Mouse (Mus musculus): Measurements from ENCODE around the gene Sh2d7. TPM values are rescaled to one million over a fixed set of nuclear protein-coding genes. Genes with fewer than 3 reads are reported as not detected.

Sh2d7 gene
- polyA plus RNA-seq (2012; rRNA removed), result not detected in 2 replicates

DNA sequence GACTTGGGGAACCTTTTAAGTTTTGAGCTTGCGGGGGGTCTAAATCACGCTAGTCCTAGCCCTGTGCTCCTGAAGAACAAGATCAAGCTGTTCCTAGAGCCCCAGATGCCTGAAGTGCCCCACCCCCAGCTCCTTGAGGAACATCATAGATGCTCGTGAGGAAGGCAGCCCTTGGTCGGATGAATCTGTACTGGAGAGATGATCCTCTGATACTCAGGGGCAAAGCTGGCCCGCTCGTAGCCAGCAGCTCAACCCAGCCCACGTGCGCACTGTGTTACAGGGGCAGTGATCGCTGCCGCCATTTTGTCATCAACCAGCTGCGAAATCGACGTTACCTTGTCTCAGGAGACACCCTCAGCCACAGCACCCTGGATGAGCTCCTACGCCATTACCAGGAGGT lies at the start of gene Sh2d7:
Gene Sh2d7 (plus strand): TSS at position 301 of the 400 bp plus-strand sequence.

GRCm38 (mm10) chr9:54501453-54502110 lies 37.2 kb upstream of the Sh2d7 start, which contains the start of gene Dmxl2:
Dmxl2 (minus strand) TSS chr9:54501626.

GRCm38 (mm10) chr9:54559771-54560471 lies 21.1 kb downstream of the Sh2d7 start, which contains the start of gene Cib2:
Cib2 (minus strand) TSS chr9:54560218.

GRCm38 (mm10) chr9:54586199-54587061 lies 47.6 kb downstream of the Sh2d7 start, which contains the start of gene Idh3a:
Idh3a (plus strand) TSS chr9:54586334.

Other genes with a start within 250 kb of the Sh2d7 start
- gene Dmxl2, start 37.4 kb upstream of the Sh2d7 start, polyA plus RNA-seq (2012; rRNA removed), result 2.2 and 2.6 TPM in 2 replicates
- 8.0 and 8.5 TPM in 2 replicates for gene Cib2, start 21.2 kb downstream of the Sh2d7 start, polyA plus RNA-seq (2012; rRNA removed)
- gene Idh3a, start 47.4 kb downstream of the Sh2d7 start, polyA plus RNA-seq (2012; rRNA removed), result 22.6 and 30.8 TPM in 2 replicates
- 775 and 811 TPM in 2 replicates for gene Acsbg1, start 122.9 kb downstream of the Sh2d7 start, polyA plus RNA-seq (2012; rRNA removed)
- gene Dnaja4, start 159.9 kb downstream of the Sh2d7 start, polyA plus RNA-seq (2012; rRNA removed), result 17.6 and 19.1 TPM in 2 replicates
- gene Wdr61, start 195.5 kb downstream of the Sh2d7 start, polyA plus RNA-seq (2012; rRNA removed), result 26.1 and 26.6 TPM in 2 replicates
- gene Crabp1, start 225.8 kb downstream of the Sh2d7 start, polyA plus RNA-seq (2012; rRNA removed), result 7.6 and 10.6 TPM in 2 replicates